Comparison of ENCODE assay signal across 8 mouse cellular contexts in the genomic region with DNA sequence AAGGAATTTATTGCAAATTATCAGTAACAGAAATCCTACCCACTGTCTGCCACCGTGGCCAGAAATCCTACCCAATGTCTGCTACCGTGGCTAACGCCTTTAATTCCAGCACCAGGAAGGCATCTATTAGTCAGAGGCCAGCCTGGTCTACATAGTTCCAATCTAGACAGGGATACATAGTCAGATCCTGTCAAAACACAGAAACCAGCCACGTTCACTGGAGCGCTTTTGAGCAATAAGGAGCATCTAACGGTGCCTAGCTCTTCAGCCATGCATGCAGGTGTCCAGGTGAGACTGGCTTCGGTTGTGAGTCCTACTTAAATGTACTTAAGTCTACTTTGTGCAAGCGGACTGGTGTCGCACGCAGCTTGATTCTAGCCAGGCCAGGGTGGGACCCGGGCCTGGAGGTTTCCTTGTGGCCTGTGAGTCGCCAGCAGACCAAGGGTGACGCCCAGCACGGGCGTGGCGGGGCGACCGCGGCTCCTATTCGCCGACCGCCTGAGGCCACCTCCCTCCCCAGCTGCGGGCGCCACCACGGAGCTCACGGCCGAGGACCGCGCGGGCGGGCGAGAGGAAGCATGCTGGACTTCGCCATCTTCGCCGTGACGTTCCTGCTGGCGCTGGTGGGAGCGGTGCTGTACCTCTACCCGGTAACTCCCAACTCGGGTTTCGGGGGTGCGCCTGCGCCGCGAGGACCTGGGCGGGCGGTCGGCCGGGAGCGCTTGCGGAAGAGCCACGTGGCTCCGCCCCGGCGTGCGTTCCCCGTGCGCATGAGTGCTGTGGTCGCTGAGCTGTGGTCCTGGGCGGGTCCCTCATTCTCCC. TPM values are rescaled to one million over a fixed set of nuclear protein-coding genes. Genes with fewer than 3 reads are reported as not detected.
DNase-seq lines count a peak whose midpoint lies in the region; ATAC-seq lines count a peak whose summit lies in the region.

Gene Cyp20a1, plus strand, starts transcription at position 516 of the 822 bp plus-strand sequence.

- 2% methylated on average over 60 of the region's 60 CpGs for WGBS in hindbrain, embryonic 12.5 days

- H3K4me3 ChIP-seq in hindbrain, embryonic 12.5 days = peak within 1 kb of the TSS; percentile 48

- no peaks in the 10 kb centered on the region for H3K27me3 ChIP-seq in hindbrain, embryonic 12.5 days

- no peaks in the 10 kb centered on the region for H3K9me3 ChIP-seq in hindbrain, embryonic 12.5 days (replicated peaks)

- ATAC-seq in hindbrain, embryonic 12.5 days (ENCODE audit: low FRiP score) = peak; percentile 98

- H3K4me1 ChIP-seq in hindbrain, embryonic 12.5 days = peaks cover 11% of the 10 kb centered on the region

- peak within 1 kb of the TSS; percentile 90 for H3K27ac ChIP-seq in hindbrain, embryonic 12.5 days

- peak within 1 kb of the TSS; percentile 65 for H3K4me2 ChIP-seq in hindbrain, embryonic 12.5 days (replicated peaks)

- DNase-seq in NIH3T3 (ENCODE audit: low read depth) = peak; percentile 93
- peak; percentile 92 to 96 for DNase-seq in cerebellum, postnatal 10 days
- peak; percentile 86 to 89 for DNase-seq in frontal cortex, postnatal 10 days (ENCODE audit: low spot score in 2 of 2)
- DNase-seq in layer of hippocampus, postnatal 14 days (ENCODE audit: low spot score in 2 of 2) = peak; percentile 87 to 90
- DNase-seq in lung, postnatal 14 days = peak; percentile 89
- DNase-seq in retina, adult 2 months (ENCODE audit: low read depth, low spot score) = peak; percentile 53
- peak; percentile 87 to 90 for DNase-seq in thymus, postnatal 36 days

- H3K36me3 ChIP-seq in hindbrain, embryonic 12.5 days = peaks cover 7% of the 10 kb centered on the region; the same call in 1 of the 2 replicates

- H3K9ac ChIP-seq in hindbrain, embryonic 12.5 days = peak within 1 kb of the TSS; percentile 67

RNA-seq across cellular contexts. Expression of gene Cyp20a1, which starts in this region (rescaled TPM):
- polyA plus RNA-seq in hindbrain, embryonic 12.5 days (2016; fragmentation: Nextera tagmentation; extraction: Ambion mirVana) = 21.4 and 23.3 TPM in 2 replicates
- 10 to 100 TPM; 12.6 to 12.8 TPM for total RNA-seq in layer of hippocampus, postnatal 14 days (2021)

Comparison
In these comparisons a context has a peak if more than half of its experiments do, and no peak if none do; other contexts are left out.
1. Peak in every context shown above with its lines: DNase-seq, ATAC-seq, H3K4me3 ChIP-seq and H3K27ac ChIP-seq.